Mouse (Mus musculus) MEL (cell line): Measurements from ENCODE around the gene Kctd11. TPM values are rescaled to one million over a fixed set of nuclear protein-coding genes. Genes with fewer than 3 reads are reported as not detected.

Source experiments
- DNase-seq: peaks from one replicate; pipeline ENCODE4 v3.0.0; 2011; ENCODE audit warnings: low read depth, low spot score
- H3K27ac ChIP-seq: 2 replicates; pipeline ENCODE4 v1.5.1; 2012; ENCODE audit warnings: low read depth, mild to moderate bottlenecking, control low read depth, low read length, moderate library complexity; ENCODE audit not compliant: control insufficient read depth
- H3K27me3 ChIP-seq, 2 experiments: fragments of 150-350 bp in 1 of 2; sonication (generic) in 1 of 2; 2 replicates each; pipeline ENCODE4 v1.6.1; 2012; ENCODE audit warnings: low read length in 2 of 2, mild to moderate bottlenecking in 2 of 2, improper control_type of control experiment in 1 of 2, moderate library complexity in 1 of 2; ENCODE audit not compliant: insufficient read depth in 2 of 2, control insufficient read depth in 1 of 2
- H3K36me3 ChIP-seq, 2 experiments: 2 replicates each; pipeline ENCODE4 v1.6.1; 2012 to 2014; ENCODE audit warnings: low read length in 2 of 2, improper control_type of control experiment in 1 of 2, inconsistent platforms in 1 of 2, mild to moderate bottlenecking in 1 of 2; ENCODE audit not compliant: insufficient read depth in 2 of 2, control insufficient read depth in 1 of 2
- H3K4me1 ChIP-seq, 2 experiments: fragments of 150-350 bp in 1 of 2; sonication (generic) in 1 of 2; 2 replicates each; pipeline ENCODE4 v1.6.1; 2012; ENCODE audit warnings: low read length in 2 of 2, improper control_type of control experiment in 1 of 2, mild to moderate bottlenecking in 1 of 2; ENCODE audit not compliant: insufficient read depth in 2 of 2, control insufficient read depth in 1 of 2
- H3K4me3 ChIP-seq, 2 experiments: fragments of 150-350 bp in 1 of 2; sonication (generic) in 1 of 2; 2 replicates each; pipeline ENCODE4 v1.5.1; 2012; ENCODE audit warnings: low read depth in 2 of 2, low read length in 2 of 2, mild to moderate bottlenecking in 2 of 2, moderate library complexity in 2 of 2, control low read depth in 1 of 2, improper control_type of control experiment in 1 of 2; ENCODE audit not compliant: control insufficient read depth in 1 of 2, insufficient read depth in 1 of 2
- H3K79me2 ChIP-seq: 2 replicates; pipeline ENCODE4 v1.6.1; 2012; ENCODE audit warnings: mild to moderate bottlenecking, low read length, moderate library complexity; ENCODE audit not compliant: control insufficient read depth, poor library complexity, insufficient read depth
- H3K9ac ChIP-seq: 2 replicates; pipeline ENCODE4 v1.6.1; 2012; ENCODE audit warnings: low read depth, mild to moderate bottlenecking, control low read depth, low read length, moderate library complexity; ENCODE audit not compliant: control insufficient read depth, poor library complexity, severe bottlenecking
- H3K9me3 ChIP-seq: fragments of 150-350 bp; sonication (generic); replicated peaks from 2 replicates; pipeline ENCODE4 v1.6.1; 2012; ENCODE audit warnings: mild to moderate bottlenecking, low read length, improper control_type of control experiment, moderate library complexity; ENCODE audit not compliant: insufficient read depth
- BHLHE40 ChIP-seq: IDR thresholded peaks from 2 replicates; pipeline ENCODE4 v1.6.1; 2012; ENCODE audit warnings: low read depth, mild to moderate bottlenecking, inconsistent platforms, low read length, improper control_type of control experiment, borderline replicate concordance
- CHD1 ChIP-seq: IDR thresholded peaks from 2 replicates; pipeline ENCODE4 v1.6.1; 2012; ENCODE audit warnings: low read depth, mild to moderate bottlenecking, inconsistent platforms, low read length, improper control_type of control experiment
- E2F4 ChIP-seq: IDR thresholded peaks from 2 replicates; pipeline ENCODE4 v1.6.1; 2011; ENCODE audit warnings: low read depth, low read length, improper control_type of control experiment, borderline replicate concordance
- ELF1 ChIP-seq: IDR thresholded peaks from 2 replicates; pipeline ENCODE4 v1.6.1; 2014; ENCODE audit warnings: low read depth, mild to moderate bottlenecking, inconsistent platforms, low read length, improper control_type of control experiment, moderate library complexity
- ETS1 ChIP-seq: IDR thresholded peaks from 2 replicates; pipeline ENCODE4 v1.6.1; 2012; ENCODE audit warnings: low read depth, mild to moderate bottlenecking, inconsistent platforms, low read length, improper control_type of control experiment, moderate library complexity
- GABPA ChIP-seq: IDR thresholded peaks from 2 replicates; pipeline ENCODE4 v1.6.1; 2012; ENCODE audit warnings: low read depth, mild to moderate bottlenecking, inconsistent platforms, low read length, improper control_type of control experiment, moderate library complexity
- JUND ChIP-seq: IDR thresholded peaks from 2 replicates; pipeline ENCODE4 v1.6.1; 2011; ENCODE audit warnings: low read depth, mild to moderate bottlenecking, improper control_type of control experiment, low read length
- MAFK ChIP-seq: IDR thresholded peaks from 2 replicates; pipeline ENCODE4 v1.6.1; 2011; ENCODE audit warnings: low read depth, mild to moderate bottlenecking, low read length, improper control_type of control experiment, borderline replicate concordance
- MAX ChIP-seq: IDR thresholded peaks from 2 replicates; pipeline ENCODE4 v1.6.1; 2011; ENCODE audit warnings: low read length, improper control_type of control experiment
- MAZ ChIP-seq: IDR thresholded peaks from 2 replicates; pipeline ENCODE4 v1.6.1; 2012; ENCODE audit warnings: low read depth, mild to moderate bottlenecking, inconsistent platforms, low read length, improper control_type of control experiment
- MEF2A ChIP-seq: IDR thresholded peaks from 2 replicates; pipeline ENCODE4 v1.6.1; 2014; ENCODE audit warnings: low read depth, mild to moderate bottlenecking, inconsistent platforms, low read length, improper control_type of control experiment; ENCODE audit not compliant: poor library complexity, insufficient replicate concordance, severe bottlenecking; ENCODE audit errors: extremely low read depth
- MYB ChIP-seq: IDR thresholded peaks from 2 replicates; pipeline ENCODE4 v1.6.1; 2011; ENCODE audit warnings: mild to moderate bottlenecking, low read depth, low read length, improper control_type of control experiment
- MYC ChIP-seq: IDR thresholded peaks from 2 replicates; pipeline ENCODE4 v1.6.1; 2011; ENCODE audit warnings: low read depth, mild to moderate bottlenecking, low read length, improper control_type of control experiment, moderate library complexity
- NELFE ChIP-seq: IDR thresholded peaks from 2 replicates; pipeline ENCODE4 v1.6.1; 2011; ENCODE audit warnings: low read depth, low read length, improper control_type of control experiment
- POLR2A ChIP-seq, 2 experiments: IDR thresholded peaks; 2 replicates each; pipeline ENCODE4 v1.6.1; 2011 to 2012; ENCODE audit warnings: low read length in 2 of 2, mild to moderate bottlenecking in 2 of 2, control low read depth in 1 of 2, improper control_type of control experiment in 1 of 2, low read depth in 1 of 2, moderate library complexity in 1 of 2; ENCODE audit not compliant: control insufficient read depth in 1 of 2, insufficient read depth in 1 of 2, poor library complexity in 1 of 2
- RCOR1 ChIP-seq: IDR thresholded peaks from 2 replicates; pipeline ENCODE4 v1.6.1; 2012; ENCODE audit warnings: low read depth, mild to moderate bottlenecking, inconsistent platforms, low read length, improper control_type of control experiment
- SIN3A ChIP-seq: IDR thresholded peaks from 2 replicates; pipeline ENCODE4 v1.6.1; 2012; ENCODE audit warnings: low read length, improper control_type of control experiment, inconsistent platforms
- TBP ChIP-seq: IDR thresholded peaks from 2 replicates; pipeline ENCODE4 v1.8.0; 2011; ENCODE audit warnings: low read depth, low read length, improper control_type of control experiment
- TCF12 ChIP-seq: IDR thresholded peaks from 2 replicates; pipeline ENCODE4 v1.6.1; 2014; ENCODE audit warnings: low read depth, mild to moderate bottlenecking, inconsistent platforms, low read length, improper control_type of control experiment, moderate library complexity
- UBTF ChIP-seq: IDR thresholded peaks from 2 replicates; pipeline ENCODE4 v1.6.1; 2012; ENCODE audit warnings: low read depth, mild to moderate bottlenecking, inconsistent platforms, low read length, improper control_type of control experiment, moderate library complexity, borderline replicate concordance; ENCODE audit not compliant: insufficient read depth
- USF1 ChIP-seq: IDR thresholded peaks from 2 replicates; pipeline ENCODE4 v1.6.1; 2014; ENCODE audit warnings: low read depth, mild to moderate bottlenecking, inconsistent platforms, low read length, improper control_type of control experiment, moderate library complexity
- ZC3H11A ChIP-seq: IDR thresholded peaks from 2 replicates; pipeline ENCODE4 v1.6.1; 2012; ENCODE audit warnings: low read depth, mild to moderate bottlenecking, inconsistent platforms, low read length, improper control_type of control experiment
- ZKSCAN1 ChIP-seq: IDR thresholded peaks from 2 replicates; pipeline ENCODE4 v1.6.1; 2012; ENCODE audit warnings: low read depth, mild to moderate bottlenecking, inconsistent platforms, low read length, improper control_type of control experiment, moderate library complexity
- ZNF384 ChIP-seq: IDR thresholded peaks from 2 replicates; pipeline ENCODE4 v1.6.1; 2012; ENCODE audit warnings: low read depth, mild to moderate bottlenecking, inconsistent platforms, low read length, improper control_type of control experiment
- polyA plus RNA-seq, 2 experiments: library from polyadenylated mRNA; stranded (reverse) in 1 of 2; unstranded in 1 of 2; fragments of >175 nt in 1 of 2; fragments of >200 nt in 1 of 2; gene quantifications; 2 replicates each; pipeline versions ENCODE4 v1.2.1 to v1.2.4; 2012; ENCODE audit warnings: low replicate concordance in 2 of 2, low read depth in 1 of 2; ENCODE audit not compliant: insufficient read length in 2 of 2, insufficient read depth in 1 of 2, missing spikeins in 1 of 2
- total RNA-seq: library from RNA; depleted of rRNA; stranded (reverse); fragments of 300-350 nt; gene quantifications from 2 replicates; pipeline ENCODE4 v1.2.3, GENCODE M21; 2012

Gene Kctd11
- total and polyA plus RNA-seq, 3 experiments = 0.19 to 0.49 TPM; not detected in 1

GRCm38 (mm10) chr11:69919661-69920265, 38.6 kb upstream of the Kctd11 start (continued):
- TF ChIP-seq ELF1 (peak; percentile 43; the same call in 1 of the 2 replicates), MYC (peak; percentile 67; the same call in 1 of the 2 replicates), ZC3H11A (no peak), ZKSCAN1 (no peak), E2F4 (peak; percentile 87), BHLHE40 (no peak), ZNF384 (no peak; the same call in 1 of the 2 replicates), JUND (0 out of 2 replicates have a peak, but pooled peaks have one; percentile 48), ETS1 (no peak; the same call in 1 of the 2 replicates), MAFK (peak; percentile 7; the same call in 1 of the 2 replicates), MAX (peak; percentile 74), TBP (peak; percentile 88; the same call in 1 of the 2 replicates), NELFE (peak; percentile 74), MAZ (peak; percentile 87; the same call in 1 of the 2 replicates), RCOR1 (no peak)
- TF ChIP-seq, all 39 proteins: peak for 21

GRCm38 (mm10) chr11:69919053-69919452, 37.8 kb upstream of the Kctd11 start:
- Histone ChIP-seq H3K4me1 (peaks cover 13 to 48% of the 10 kb centered on the region in 2 experiments), H3K9ac (peak overlapping the region; percentile 83), H3K27ac (peak overlapping the region; percentile 15), H3K9me3 (no peaks in the 10 kb centered on the region), H3K79me2 (peaks cover 60% of the 10 kb centered on the region), H3K27me3 (no peaks in the 10 kb centered on the region), H3K36me3 (peaks cover 22 to 62% of the 10 kb centered on the region in 2 experiments), H3K4me3 (peak overlapping the region; percentile 73 to 96)
- DNase-seq = no peak
- no peak for TF ChIP-seq MYB
- no peak for TF ChIP-seq MYC
- no peak for TF ChIP-seq ELF1
- no peak for TF ChIP-seq SIN3A
- TF ChIP-seq UBTF = no peak
- no peak for TF ChIP-seq NELFE
- TF ChIP-seq TCF12 = no peak
- TF ChIP-seq GABPA = no peak
- no peak for TF ChIP-seq USF1
- no peak for TF ChIP-seq POLR2A (IDR thresholded peaks at IDR 0.05; ENCODE audit: control insufficient read depth in 1 of 2, insufficient read depth in 1 of 2, low read depth in 1 of 2, low read length in 2 of 2, poor library complexity in 1 of 2)
- no peak for TF ChIP-seq MAZ
- TF ChIP-seq MEF2A = no peak
- TF ChIP-seq BHLHE40 = no peak
- TF ChIP-seq ZNF384 = no peak
- no peak for TF ChIP-seq JUND
- no peak for TF ChIP-seq ZC3H11A
- no peak for TF ChIP-seq CHD1
